Mouse (Mus musculus) liver, adult 2 months (tissue): ENCODE data around the gene Mogs. TPM values are rescaled to one million over a fixed set of nuclear protein-coding genes. Genes with fewer than 3 reads are reported as not detected.
A peak's percentile ranks its signal among the peaks of the same experiment; 100 is the strongest.

Experiments used
- DNase-seq: peaks from one replicate; pipeline ENCODE4 v3.0.0-alpha.2; 2011; ENCODE audit warnings: low read depth, low spot score; ENCODE audit errors: extremely low read depth
- H3K27ac ChIP-seq: fragments of 200-500 bp; replicated peaks from 2 replicates; pipeline ENCODE4 v1.5.1; 2012; ENCODE audit warnings: low read depth, mild to moderate bottlenecking, control low read depth, inconsistent platforms, low read length; ENCODE audit not compliant: insufficient read depth
- H3K27me3 ChIP-seq: fragments of 200-500 bp; 2 replicates; pipeline ENCODE4 v1.6.1; 2012; ENCODE audit warnings: mild to moderate bottlenecking, moderate library complexity, low read length, inconsistent platforms; ENCODE audit not compliant: control insufficient read depth, insufficient read depth
- H3K36me3 ChIP-seq: fragments of 200-500 bp; 2 replicates; pipeline ENCODE4 v1.6.1; 2012; ENCODE audit warnings: low read length, inconsistent platforms; ENCODE audit not compliant: control insufficient read depth, insufficient read depth
- H3K4me1 ChIP-seq: fragments of 200-500 bp; 2 replicates; pipeline ENCODE4 v1.6.1; 2011; ENCODE audit warnings: low read length; ENCODE audit not compliant: control insufficient read depth, insufficient read depth
- H3K4me3 ChIP-seq: fragments of 200-500 bp; 2 replicates; pipeline ENCODE4 v1.5.1; 2011; ENCODE audit warnings: low read depth, mild to moderate bottlenecking, control low read depth, low read length, moderate library complexity; ENCODE audit not compliant: insufficient read depth
- H3K79me2 ChIP-seq: fragments of 200-500 bp; 2 replicates; pipeline ENCODE4 v1.6.1; 2012; ENCODE audit warnings: inconsistent platforms, mild to moderate bottlenecking, low read length, moderate library complexity; ENCODE audit not compliant: control insufficient read depth, insufficient read depth
- H3K9ac ChIP-seq: fragments of 200-500 bp; 2 replicates; pipeline ENCODE4 v1.6.1; 2012; ENCODE audit warnings: low read depth, mild to moderate bottlenecking, control low read depth, inconsistent platforms, low read length
- CTCF ChIP-seq: fragments of 200-500 bp; IDR thresholded peaks from 2 replicates; pipeline ENCODE4 v1.5.1; 2011; ENCODE audit warnings: low read depth, low read length, control low read depth
- POLR2A ChIP-seq: fragments of 200-500 bp; IDR thresholded peaks from 2 replicates; pipeline ENCODE4 v1.6.1; 2011; ENCODE audit warnings: low read length, control low read depth; ENCODE audit not compliant: insufficient read depth; ENCODE audit errors: extremely low read depth
- WGBS: fragments of 180-500 bp; shearing (Covaris S2); methylation state at CpG from one replicate; pipeline ENCODE4 v1.1.7; 2018; 5-methylcytosine and 5-hydroxymethylcytosine counted together
- polyA plus RNA-seq: library from polyadenylated mRNA; depleted of rRNA; stranded (reverse); fragments of >200 nt; gene quantifications from 2 replicates; pipeline ENCODE4 v1.2.3, GENCODE M21; 2012
- total RNA-seq: library from RNA; depleted of rRNA; stranded (reverse); fragments of >200 nt; gene quantifications from 2 replicates; pipeline ENCODE4 v1.2.3, GENCODE M21; 2014

The Mogs gene
- total and polyA plus RNA-seq, 2 experiments, result 28.2 to 66.1 TPM

- Histone ChIP-seq H3K36me3 (no peaks in the 10 kb centered on the region), H3K9ac (no peak overlapping the region), H3K27ac (no peak overlapping the region), H3K4me3 (no peak overlapping the region), H3K79me2 (no peaks in the 10 kb centered on the region), H3K4me1 (no peaks in the 10 kb centered on the region), H3K27me3 (no peaks in the 10 kb centered on the region)
- TF ChIP-seq POLR2A (no peak), CTCF (no peak)
- WGBS, result 75% methylated on average over 7 of the region's 7 CpGs
- DNase-seq, result no peak
Measured at GRCm38 (mm10) chr6:83147280-83147679, 32.0 kb downstream of the Mogs start.

- no peak overlapping the region for H3K9ac ChIP-seq
- H3K79me2 ChIP-seq, result no peaks in the 10 kb centered on the region
- TF ChIP-seq CTCF (no peak), POLR2A (no peak)
- no peak for DNase-seq
- no peaks in the 10 kb centered on the region for H3K27me3 ChIP-seq
- no peak overlapping the region for H3K4me3 ChIP-seq
- H3K27ac ChIP-seq, result no peak overlapping the region
- 78% methylated on average over 8 of the region's 8 CpGs for WGBS
- H3K4me1 ChIP-seq, result peaks cover 6% of the 10 kb centered on the region; the same call in 1 of the 2 replicates
- no peaks in the 10 kb centered on the region for H3K36me3 ChIP-seq
Measured at GRCm38 (mm10) chr6:83151721-83152120, 36.4 kb downstream of the Mogs start.

GRCm38 (mm10) chr6:83153038-83153437 lies 37.7 kb downstream of the Mogs start:
- TF ChIP-seq CTCF (no peak), POLR2A (no peak)
- Histone ChIP-seq H3K36me3 (no peaks in the 10 kb centered on the region), H3K79me2 (no peaks in the 10 kb centered on the region), H3K4me3 (no peak overlapping the region), H3K4me1 (peaks cover 6% of the 10 kb centered on the region; the same call in 1 of the 2 replicates), H3K9ac (no peak overlapping the region), H3K27ac (no peak overlapping the region), H3K27me3 (no peaks in the 10 kb centered on the region)
- 73% methylated on average over 12 of the region's 12 CpGs for WGBS
- no peak for DNase-seq

- H3K79me2 ChIP-seq, result no peaks in the 10 kb centered on the region
- peaks cover 6% of the 10 kb centered on the region; the same call in 1 of the 2 replicates for H3K4me1 ChIP-seq
- DNase-seq, result no peak
- no peaks in the 10 kb centered on the region for H3K27me3 ChIP-seq
- no peaks in the 10 kb centered on the region for H3K36me3 ChIP-seq
- H3K4me3 ChIP-seq, result no peak overlapping the region
- no peak for TF ChIP-seq POLR2A
- TF ChIP-seq CTCF, result no peak
- H3K27ac ChIP-seq, result no peak overlapping the region
- no peak overlapping the region for H3K9ac ChIP-seq
- WGBS, result 40% methylated on average over 5 of the region's 5 CpGs
Measured at GRCm38 (mm10) chr6:83153485-83153884, 38.2 kb downstream of the Mogs start.

- H3K4me3 ChIP-seq, result peak overlapping the region; percentile 65
- TF ChIP-seq POLR2A, result no peak
- no peak for TF ChIP-seq CTCF
- DNase-seq, result no peak
- H3K79me2 ChIP-seq, result no peaks in the 10 kb centered on the region
- WGBS, result 16% methylated on average over 23 of the region's 23 CpGs
- peak overlapping the region; percentile 56 for H3K9ac ChIP-seq
- H3K36me3 ChIP-seq, result no peaks in the 10 kb centered on the region
- H3K27me3 ChIP-seq, result no peaks in the 10 kb centered on the region
- H3K4me1 ChIP-seq, result peaks cover 6% of the 10 kb centered on the region; the same call in 1 of the 2 replicates
- no peak overlapping the region for H3K27ac ChIP-seq
Measured at GRCm38 (mm10) chr6:83155552-83156238, 40.4 kb downstream of the Mogs start.

GRCm38 (mm10) chr6:83156259-83156684 lies 41.0 kb downstream of the Mogs start, which contains the start of the genes Wdr54 and 1700003E16Rik:
TSS of gene Wdr54 (minus strand) at chr6:83156397.
TSS of gene 1700003E16Rik (plus strand) at chr6:83156404.
- Histone ChIP-seq H3K36me3 (no peaks in the 10 kb centered on the region), H3K4me1 (peaks cover 6% of the 10 kb centered on the region; the same call in 1 of the 2 replicates), H3K4me3 (peak within 1 kb of the TSS; percentile 65), H3K9ac (peak within 1 kb of the TSS; percentile 56), H3K27me3 (no peaks in the 10 kb centered on the region), H3K27ac (no peak within 1 kb of the TSS), H3K79me2 (no peaks in the 10 kb centered on the region)
- no peak for DNase-seq
- 2% methylated on average over 32 of the region's 32 CpGs for WGBS
- TF ChIP-seq CTCF (no peak), POLR2A (no peak)
